Mouse (Mus musculus): Measurements from ENCODE around the gene Fev. TPM values are rescaled to one million over a fixed set of nuclear protein-coding genes. Genes with fewer than 3 reads are reported as not detected.

Gene Fev
- polyA plus RNA-seq, 2 experiments: 0.05 to 0.14 TPM

- WGBS: 58% methylated on average over 2 of the region's 2 CpGs
- Histone ChIP-seq H3K4me2 (replicated peaks; ENCODE audit: low read depth, low read length, severe bottlenecking) (no peak overlapping the region), H3K36me3 (ENCODE audit: control insufficient read depth, insufficient read depth, low read length) (no peaks in the 10 kb centered on the region), H3K9ac (ENCODE audit: low read depth, low read length, severe bottlenecking) (no peak overlapping the region), H3K9me3 (ENCODE audit: control insufficient read depth, low read length) (no peaks in the 10 kb centered on the region), H3K27me3 (ENCODE audit: control insufficient read depth, insufficient read depth, low read length) (0 out of 2 replicates have a peak, but pooled peaks cover 11% of the 10 kb centered on the region), H3K27ac (replicated peaks; ENCODE audit: low read depth, low read length) (no peak overlapping the region), H3K4me1 (ENCODE audit: control insufficient read depth, insufficient read depth, low read length) (no peaks in the 10 kb centered on the region), H3K4me3 (replicated peaks; ENCODE audit: low read length) (no peak overlapping the region)
- TF ChIP-seq POLR2A (IDR thresholded peaks at IDR 0.05; ENCODE audit: borderline replicate concordance, extremely low read depth, insufficient read depth, insufficient read length): no peak
- DNase-seq (ENCODE audit: low spot score) (no peak), ATAC-seq (ENCODE audit: low FRiP score, low read depth) (no peak)
Measured at GRCm38 (mm10) chr1:74872218-74872617, 13.0 kb downstream of the Fev start.

DNA sequence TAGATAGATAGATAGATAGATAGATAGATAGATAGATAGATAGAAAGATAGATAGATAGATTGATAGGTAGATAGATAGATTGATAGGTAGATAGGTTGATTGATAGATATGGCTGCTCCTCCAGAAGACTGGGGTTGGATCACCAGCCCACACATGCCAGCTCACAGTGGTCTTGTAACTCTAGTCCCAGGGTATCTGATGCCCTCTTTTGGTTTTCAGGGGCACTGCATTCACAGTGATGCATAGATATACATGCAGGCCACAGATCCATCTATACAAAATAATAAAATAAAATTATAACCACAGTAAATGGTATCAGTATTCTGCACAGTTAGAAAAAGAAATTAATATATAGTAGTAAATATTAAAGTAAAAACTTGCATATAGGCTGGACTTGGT, 23.4 kb downstream of the Fev start:
- no peak for TF ChIP-seq POLR2A (IDR thresholded peaks at IDR 0.05; ENCODE audit: borderline replicate concordance, extremely low read depth, insufficient read depth, insufficient read length)

GRCm38 (mm10) chr1:74859223-74859984, 25.8 kb downstream of the Fev start:
- WGBS: 46% methylated on average over 6 of the region's 6 CpGs
- no peaks in the 10 kb centered on the region for H3K36me3 ChIP-seq (ENCODE audit: control insufficient read depth, insufficient read depth, low read length)
- peaks cover 57% of the 10 kb centered on the region for H3K27me3 ChIP-seq (ENCODE audit: control insufficient read depth, insufficient read depth, low read length)
- no peak overlapping the region for H3K4me2 ChIP-seq (replicated peaks; ENCODE audit: low read depth, low read length, severe bottlenecking)
- H3K9me3 ChIP-seq (ENCODE audit: control insufficient read depth, low read length): no peaks in the 10 kb centered on the region
- H3K27ac ChIP-seq (replicated peaks; ENCODE audit: low read depth, low read length): no peak overlapping the region
- H3K4me1 ChIP-seq (ENCODE audit: control insufficient read depth, insufficient read depth, low read length): peaks cover 15% of the 10 kb centered on the region
- TF ChIP-seq POLR2A (IDR thresholded peaks at IDR 0.05; ENCODE audit: borderline replicate concordance, extremely low read depth, insufficient read depth, insufficient read length): no peak
- H3K9ac ChIP-seq (ENCODE audit: low read depth, low read length, severe bottlenecking): no peak overlapping the region
- H3K4me3 ChIP-seq (replicated peaks; ENCODE audit: low read length): no peak overlapping the region
- DNase-seq (ENCODE audit: low spot score): no peak
- no peak for ATAC-seq (ENCODE audit: low FRiP score, low read depth)

More for the DNA sequence above, 23.4 kb downstream of the Fev start:
- ATAC-seq (ENCODE audit: low FRiP score, low read depth) (no peak), DNase-seq (ENCODE audit: low spot score) (no peak)
- Histone ChIP-seq H3K27ac (replicated peaks; ENCODE audit: low read depth, low read length) (no peak overlapping the region), H3K4me3 (replicated peaks; ENCODE audit: low read length) (no peak overlapping the region), H3K4me2 (replicated peaks; ENCODE audit: low read depth, low read length, severe bottlenecking) (no peak overlapping the region), H3K36me3 (ENCODE audit: control insufficient read depth, insufficient read depth, low read length) (no peaks in the 10 kb centered on the region), H3K4me1 (ENCODE audit: control insufficient read depth, insufficient read depth, low read length) (peaks cover 6% of the 10 kb centered on the region; the same call in 1 of the 2 replicates), H3K9ac (ENCODE audit: low read depth, low read length, severe bottlenecking) (no peak overlapping the region), H3K27me3 (ENCODE audit: control insufficient read depth, insufficient read depth, low read length) (peaks cover 37% of the 10 kb centered on the region), H3K9me3 (ENCODE audit: control insufficient read depth, low read length) (no peaks in the 10 kb centered on the region)

- DNase-seq (ENCODE audit: low spot score) (no peak), ATAC-seq (ENCODE audit: low FRiP score, low read depth) (no peak)
- H3K4me2 ChIP-seq (replicated peaks; ENCODE audit: low read depth, low read length, severe bottlenecking): peak overlapping the region; percentile 37; the same call in 1 of the 2 replicates
- no peak for TF ChIP-seq POLR2A (IDR thresholded peaks at IDR 0.05; ENCODE audit: borderline replicate concordance, extremely low read depth, insufficient read depth, insufficient read length)
- H3K27me3 ChIP-seq (ENCODE audit: control insufficient read depth, insufficient read depth, low read length): peaks cover 59% of the 10 kb centered on the region
- peak overlapping the region; percentile 20; the same call in 1 of the 2 replicates for H3K4me3 ChIP-seq (replicated peaks; ENCODE audit: low read length)
- H3K27ac ChIP-seq (replicated peaks; ENCODE audit: low read depth, low read length): no peak overlapping the region
- 9% methylated on average over 16 of the region's 16 CpGs for WGBS
- no peaks in the 10 kb centered on the region for H3K36me3 ChIP-seq (ENCODE audit: control insufficient read depth, insufficient read depth, low read length)
- H3K4me1 ChIP-seq (ENCODE audit: control insufficient read depth, insufficient read depth, low read length): peaks cover 15% of the 10 kb centered on the region
- H3K9me3 ChIP-seq (ENCODE audit: control insufficient read depth, low read length): no peaks in the 10 kb centered on the region
- no peak overlapping the region for H3K9ac ChIP-seq (ENCODE audit: low read depth, low read length, severe bottlenecking)
Measured at GRCm38 (mm10) chr1:74858805-74859204, 26.4 kb downstream of the Fev start.

DNA sequence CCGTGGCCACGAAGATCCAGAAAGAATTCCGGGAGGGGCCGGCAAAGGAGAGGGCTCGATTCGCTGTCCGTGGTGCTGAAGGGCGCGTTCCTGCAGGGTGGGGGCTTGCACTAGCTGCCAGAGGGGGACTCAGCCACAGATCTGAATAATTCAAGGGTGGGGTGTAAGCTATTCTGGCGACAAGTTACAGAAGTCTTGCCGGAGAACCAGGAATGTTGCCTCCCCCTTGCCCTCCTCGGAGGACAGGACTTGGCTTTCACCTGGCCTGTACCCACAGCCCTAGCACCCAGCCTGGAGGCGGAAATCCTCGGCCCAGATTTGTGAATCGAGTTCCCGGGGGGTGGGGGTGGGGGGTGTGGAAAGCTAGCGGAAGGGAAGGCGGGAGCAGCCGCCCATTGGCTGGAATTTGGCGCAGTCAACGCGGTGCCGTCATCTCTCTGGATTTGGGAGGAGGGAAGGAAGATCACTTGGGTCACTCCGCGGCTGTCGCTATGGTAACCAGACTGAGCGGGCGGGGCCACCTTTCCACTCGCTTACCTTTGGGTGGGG, 27.0 kb downstream of the Fev start:
- DNase-seq (ENCODE audit: low spot score): peak; percentile 55
- Histone ChIP-seq H3K27me3 (ENCODE audit: control insufficient read depth, insufficient read depth, low read length) (peaks cover 62% of the 10 kb centered on the region), H3K4me3 (replicated peaks; ENCODE audit: low read length) (peak overlapping the region; percentile 20), H3K36me3 (ENCODE audit: control insufficient read depth, insufficient read depth, low read length) (no peaks in the 10 kb centered on the region), H3K27ac (replicated peaks; ENCODE audit: low read depth, low read length) (no peak overlapping the region), H3K4me2 (replicated peaks; ENCODE audit: low read depth, low read length, severe bottlenecking) (peak overlapping the region; percentile 37), H3K9me3 (ENCODE audit: control insufficient read depth, low read length) (no peaks in the 10 kb centered on the region), H3K9ac (ENCODE audit: low read depth, low read length, severe bottlenecking) (no peak overlapping the region), H3K4me1 (ENCODE audit: control insufficient read depth, insufficient read depth, low read length) (peaks cover 15% of the 10 kb centered on the region)
- ATAC-seq (ENCODE audit: low FRiP score, low read depth): peak; percentile 17; the same call in 1 of the 2 replicates
- under 1% methylated on average over 29 of the region's 29 CpGs for WGBS
- no peak for TF ChIP-seq POLR2A (IDR thresholded peaks at IDR 0.05; ENCODE audit: borderline replicate concordance, extremely low read depth, insufficient read depth, insufficient read length)
